Mouse (Mus musculus) small intestine, adult 2 months (tissue): ENCODE data around the gene Kcnb1.

Experiments used
- CTCF ChIP-seq: fragments of 200-500 bp; IDR thresholded peaks from 2 replicates; pipeline ENCODE4 v1.5.1; 2012; ENCODE audit warnings: low read depth, mild to moderate bottlenecking, control low read depth, inconsistent platforms, low read length, moderate library complexity, mixed read lengths; ENCODE audit not compliant: insufficient replicate concordance, insufficient read length; ENCODE audit errors: extremely low read depth
- POLR2A ChIP-seq: fragments of 200-500 bp; IDR thresholded peaks from 2 replicates; pipeline ENCODE4 v1.6.1; 2012; ENCODE audit warnings: low read depth, mild to moderate bottlenecking, control low read depth, inconsistent platforms, low read length, moderate library complexity

GRCm38 (mm10) chr2:167048698-167049358 lies 141.1 kb downstream of the Kcnb1 start:
- TF ChIP-seq CTCF (no peak), POLR2A (no peak)
